Mouse (Mus musculus) cortical plate, adult 2 months (tissue): Measurements from ENCODE around the gene Kif24.

Source experiments
- CTCF ChIP-seq: fragments of 200-500 bp; IDR thresholded peaks from 2 replicates; pipeline ENCODE4 v1.5.1; 2011; ENCODE audit warnings: mild to moderate bottlenecking, control low read depth, low read length; ENCODE audit not compliant: insufficient read depth; ENCODE audit errors: extremely low read depth
- POLR2A ChIP-seq: fragments of 200-500 bp; IDR thresholded peaks from 2 replicates; pipeline ENCODE4 v1.6.1; 2011; ENCODE audit warnings: mild to moderate bottlenecking, low read length, control low read depth; ENCODE audit not compliant: insufficient read depth; ENCODE audit errors: extremely low read depth

DNA sequence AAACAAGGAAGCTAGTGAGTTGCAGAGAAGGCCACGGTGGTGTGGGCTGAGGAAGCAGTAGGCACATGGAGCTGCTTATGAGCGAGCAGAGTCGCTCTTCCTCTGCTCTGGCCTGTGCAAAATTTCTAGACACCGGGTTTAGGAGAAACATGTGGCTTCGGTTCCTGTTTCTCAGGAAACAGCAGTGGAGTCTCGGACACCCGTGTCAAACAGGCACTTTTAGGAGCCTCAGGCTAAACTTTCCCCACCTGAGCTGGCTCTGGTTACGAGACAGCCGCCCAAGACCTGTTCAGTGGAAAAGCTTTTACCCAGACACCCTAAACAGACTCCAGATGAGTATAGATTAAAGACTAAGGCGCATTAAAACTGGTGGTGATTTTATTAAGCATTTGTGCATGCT is 4.5 kb upstream of the Kif24 start:
- TF ChIP-seq CTCF (no peak), POLR2A (no peak)
